Mouse (Mus musculus) MEL-GATA-1-ER (cell line): ENCODE results near the gene Acvr1.

Source experiments
- DNase-seq: peaks from one replicate; pipeline ENCODE4 v3.0.0-alpha.2; 2012; ENCODE audit warnings: low read depth; ENCODE audit errors: extremely low read depth

Acvr1 gene

DNA sequence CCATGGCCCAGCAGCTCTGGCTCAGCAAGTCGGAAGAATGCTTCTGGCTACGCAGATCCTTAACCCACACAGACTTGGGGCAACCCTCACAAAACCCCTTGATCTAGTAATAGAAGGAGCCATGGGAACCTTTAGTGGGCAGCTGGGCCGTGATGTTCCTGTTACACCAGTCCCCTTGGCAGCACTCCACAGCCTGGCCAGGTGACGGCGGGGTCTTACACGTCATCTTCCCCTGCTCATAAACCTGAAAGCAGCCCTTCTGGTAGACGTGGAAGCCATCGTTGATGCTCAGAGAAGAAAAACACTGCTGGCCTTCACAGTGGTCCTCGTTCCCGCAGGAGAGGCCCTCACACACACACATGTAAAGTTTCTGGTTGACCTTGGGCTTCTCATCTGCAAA is 87.4 kb downstream of the Acvr1 start:
- DNase-seq: no peak

DNA sequence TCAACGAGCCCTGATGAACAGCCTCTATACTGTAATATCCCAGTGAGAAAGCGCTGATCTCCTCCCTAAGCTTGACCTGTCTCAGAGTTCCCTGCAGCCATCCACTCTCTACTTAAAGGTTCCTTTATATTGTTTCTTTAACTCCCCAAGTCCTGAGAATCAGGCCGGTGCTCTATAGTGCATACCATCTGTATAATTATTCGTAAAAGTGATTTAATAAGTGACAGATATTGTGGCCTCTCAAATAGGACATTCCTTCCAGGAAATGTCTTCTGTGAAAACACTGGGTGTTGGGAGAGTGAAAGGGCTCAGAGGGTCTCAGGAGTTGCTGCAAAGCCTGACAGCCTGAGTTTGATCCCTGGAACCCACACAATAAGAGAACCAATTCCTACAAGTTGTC is 88.8 kb downstream of the Acvr1 start:
- DNase-seq: no peak

DNA sequence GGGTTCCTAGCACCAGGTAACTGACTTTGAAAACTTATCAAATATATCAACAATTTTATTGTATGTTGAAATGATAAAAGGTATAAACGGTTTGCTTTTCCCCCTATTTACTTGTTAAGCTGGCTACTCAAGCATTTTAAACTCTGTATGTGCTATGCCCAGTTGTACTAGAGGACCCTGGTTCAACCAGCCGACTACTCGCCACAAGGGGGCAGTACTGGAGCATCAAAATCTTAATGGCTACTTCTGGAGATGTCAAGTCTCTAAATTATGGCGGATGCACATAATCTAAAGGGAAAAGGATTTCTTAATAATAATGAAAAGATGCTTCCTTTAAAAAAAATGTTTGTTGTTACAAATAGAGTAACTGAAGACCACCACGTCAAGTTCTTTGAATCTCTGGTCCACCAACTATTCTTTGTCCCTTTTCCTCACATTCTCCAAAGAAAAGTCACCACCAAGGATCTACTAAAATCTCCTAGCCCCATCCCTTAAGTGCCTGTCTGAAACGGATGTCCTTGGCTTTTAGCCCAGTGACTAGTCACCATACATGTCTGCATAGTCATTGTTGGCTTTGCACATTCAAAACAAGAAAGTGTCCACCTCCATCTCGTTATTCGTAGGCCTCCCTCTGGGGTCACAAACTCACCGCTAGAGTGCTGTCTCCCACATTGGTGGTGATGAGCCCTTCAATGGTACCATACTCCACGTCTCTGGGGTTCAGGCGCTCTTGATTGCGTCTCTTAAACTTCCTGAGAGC is 89.8 kb downstream of the Acvr1 start:
- peak; percentile 5 for DNase-seq

DNA sequence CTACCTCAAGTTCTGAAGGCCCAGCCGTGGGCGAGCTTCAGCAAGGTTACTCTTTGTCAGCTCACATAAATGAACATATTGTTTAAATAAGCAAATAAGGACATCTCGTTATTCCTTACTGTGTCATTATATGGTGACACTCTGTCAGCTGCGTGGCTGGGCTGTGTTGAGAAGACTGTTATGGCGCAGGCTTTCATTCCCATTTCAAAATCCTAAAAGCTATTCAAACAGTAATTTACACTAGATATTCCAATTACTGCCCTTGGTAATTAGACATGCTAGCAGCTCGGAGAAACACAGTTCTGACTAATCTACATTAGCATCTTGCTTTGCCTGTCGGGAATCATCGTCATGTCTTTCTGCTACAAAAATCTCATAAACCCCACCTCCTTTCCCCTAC is 91.4 kb downstream of the Acvr1 start:
- DNase-seq: no peak

- DNase-seq: no peak
These were observed 96.7 kb downstream of the Acvr1 start for GRCm38 (mm10) chr2:58470290-58470689.

GRCm38 (mm10) chr2:58469816-58470215 is 97.1 kb downstream of the Acvr1 start, which contains the start of gene Gm17409:
Gene Gm17409 (plus strand): TSS chr2:58470116.
- no peak for DNase-seq

DNA sequence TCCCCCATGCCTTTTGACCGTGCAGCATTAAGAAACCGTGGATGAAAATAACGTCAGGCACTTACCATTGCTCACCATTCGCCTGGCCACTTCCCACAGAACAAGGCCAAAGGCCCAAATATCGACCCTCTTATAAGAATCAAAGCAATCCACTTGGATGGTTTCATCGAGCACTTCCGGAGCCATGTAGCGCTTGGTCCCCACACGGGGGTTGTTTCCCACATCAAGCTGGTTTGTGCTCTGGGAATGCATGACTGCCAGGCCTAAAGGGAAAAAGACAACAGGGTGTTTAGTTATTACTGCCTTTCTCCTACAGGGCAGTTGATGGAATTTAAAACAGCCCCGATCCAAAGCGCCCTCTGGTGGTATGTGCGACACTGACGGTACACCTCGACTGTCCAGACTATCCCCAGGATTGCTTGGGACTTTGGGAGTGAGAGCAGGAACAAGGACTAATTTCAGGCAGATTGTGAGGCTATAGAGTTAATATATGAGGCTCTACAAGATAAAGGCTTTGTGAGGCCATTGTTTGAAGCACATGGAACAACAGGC is 108.1 kb downstream of the Acvr1 start:
- DNase-seq: no peak

GRCm38 (mm10) chr2:58457488-58457865 is 109.5 kb downstream of the Acvr1 start:
- no peak for DNase-seq

DNA sequence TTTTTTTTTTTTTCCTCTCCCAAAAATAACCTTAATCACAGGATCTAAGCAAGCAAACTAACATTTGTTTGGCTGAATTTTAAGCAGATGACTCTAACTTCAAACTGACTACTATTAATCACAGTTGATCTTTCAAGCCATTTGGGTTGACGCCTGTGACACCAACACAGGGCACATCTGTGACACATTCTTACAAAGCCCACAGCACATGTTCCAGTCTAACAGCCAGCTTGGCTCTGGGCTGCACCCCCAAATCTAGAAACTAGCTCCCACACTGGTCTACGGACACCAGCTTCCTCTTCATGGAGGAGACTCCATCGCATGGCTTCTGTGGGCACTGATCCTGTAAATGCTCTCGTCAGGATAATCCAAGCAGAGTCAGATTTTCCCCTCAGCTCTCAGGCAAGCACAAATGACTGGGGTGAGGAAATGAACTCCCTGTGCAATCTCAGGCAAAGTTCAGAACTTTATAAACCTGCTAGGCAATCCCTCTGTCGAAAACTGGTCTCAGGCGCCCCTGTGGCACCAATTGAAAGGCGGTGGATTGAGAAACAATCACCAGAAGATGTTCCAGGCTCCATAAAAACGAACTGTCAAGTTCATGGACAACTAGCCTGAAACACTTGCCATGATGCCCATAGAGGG is 110.0 kb downstream of the Acvr1 start:
- no peak for DNase-seq

- no peak for DNase-seq
These were observed 112.7 kb downstream of the Acvr1 start for GRCm38 (mm10) chr2:58454095-58454865.

GRCm38 (mm10) chr2:58447001-58447400 is 120.0 kb downstream of the Acvr1 start:
- no peak for DNase-seq

DNA sequence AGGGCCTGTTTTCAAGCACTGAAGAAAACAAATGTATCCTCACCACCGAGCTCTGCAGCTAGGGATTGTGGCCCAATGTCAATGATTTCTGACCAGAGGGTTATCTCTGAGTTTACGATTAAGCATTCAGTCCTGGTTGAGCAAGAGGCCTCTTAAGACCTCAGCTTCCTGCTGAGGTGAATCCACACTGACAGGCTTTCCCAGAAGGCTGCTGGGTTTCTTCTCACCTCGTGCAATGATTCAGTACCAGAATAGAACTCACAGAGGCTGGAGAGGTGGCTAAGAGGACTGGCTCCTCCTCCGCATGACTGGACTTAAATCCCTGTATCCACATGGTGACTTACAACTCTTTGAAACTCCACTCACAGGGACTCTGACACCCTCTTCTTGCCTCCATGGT is 123.8 kb downstream of the Acvr1 start:
- no peak for DNase-seq

GRCm38 (mm10) chr2:58436911-58437310 is 130.0 kb downstream of the Acvr1 start:
- DNase-seq: no peak

GRCm38 (mm10) chr2:58435507-58435906 is 131.4 kb downstream of the Acvr1 start:
- DNase-seq: no peak

DNA sequence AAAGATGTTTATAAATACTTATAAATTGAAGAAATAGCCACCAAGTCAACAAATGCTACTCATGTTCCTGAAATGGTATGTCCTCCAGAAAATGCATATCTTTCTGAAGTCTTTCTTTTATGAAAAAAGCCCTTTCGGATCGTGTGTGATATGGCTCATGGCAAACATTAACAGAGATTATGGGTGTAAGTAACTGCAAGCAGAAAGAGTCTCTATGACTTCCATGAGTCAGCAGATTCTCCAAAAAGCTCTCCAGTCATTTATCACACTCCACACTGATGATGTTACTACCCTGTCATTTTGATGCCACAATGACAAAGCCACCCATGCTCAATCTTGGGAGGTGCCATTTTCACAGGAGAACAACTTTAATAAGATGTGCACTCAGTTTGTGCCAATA is 132.5 kb downstream of the Acvr1 start:
- no peak for DNase-seq

GRCm38 (mm10) chr2:58433317-58433716 is 133.6 kb downstream of the Acvr1 start:
- DNase-seq: no peak

- no peak for DNase-seq
These were observed 134.7 kb downstream of the Acvr1 start for GRCm38 (mm10) chr2:58432211-58432610.

DNA sequence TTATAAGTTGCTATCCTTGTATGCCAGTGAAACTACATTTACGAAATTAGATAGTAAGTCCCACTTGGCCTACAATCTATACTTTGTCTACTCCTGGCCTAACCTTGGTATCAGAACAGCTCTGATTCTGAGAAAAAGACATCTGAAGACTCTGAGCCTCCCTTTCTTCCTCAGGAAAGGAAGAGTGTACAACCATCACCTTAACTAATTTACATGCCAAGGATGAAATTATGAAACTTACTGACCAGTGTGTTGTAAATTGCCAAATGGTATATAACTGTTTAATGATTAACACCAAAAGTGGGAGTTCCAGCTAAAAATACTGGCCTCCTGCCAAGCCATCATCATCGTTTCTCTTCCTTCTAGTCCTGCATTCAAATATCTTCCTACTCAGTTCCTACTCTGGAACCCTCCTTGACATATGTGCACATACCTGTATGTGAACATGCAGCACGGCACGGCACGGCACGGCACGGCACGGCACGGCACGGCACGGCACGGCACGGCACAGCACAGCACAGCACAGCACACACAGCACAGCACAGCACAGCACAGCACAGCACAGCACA is 141.4 kb downstream of the Acvr1 start:
- DNase-seq: no peak

DNA sequence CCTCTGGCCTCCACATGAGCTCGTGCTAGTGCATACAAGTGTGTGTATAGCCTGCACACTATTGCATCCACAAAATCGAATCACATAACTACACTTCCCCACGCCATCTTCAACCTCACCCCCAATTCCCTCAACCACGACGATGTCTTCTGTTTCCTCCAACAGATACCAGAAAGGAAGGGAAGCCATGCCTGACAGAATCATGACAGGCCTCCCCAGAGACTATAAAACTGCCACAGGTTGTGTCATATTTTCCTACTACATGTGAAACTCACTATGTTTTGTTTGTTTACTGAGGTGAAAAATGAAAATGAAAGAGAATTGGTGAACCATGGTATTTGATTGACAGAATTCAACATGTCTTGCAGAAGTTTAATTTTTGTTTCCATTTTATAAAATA is 143.6 kb downstream of the Acvr1 start:
- DNase-seq: no peak

DNA sequence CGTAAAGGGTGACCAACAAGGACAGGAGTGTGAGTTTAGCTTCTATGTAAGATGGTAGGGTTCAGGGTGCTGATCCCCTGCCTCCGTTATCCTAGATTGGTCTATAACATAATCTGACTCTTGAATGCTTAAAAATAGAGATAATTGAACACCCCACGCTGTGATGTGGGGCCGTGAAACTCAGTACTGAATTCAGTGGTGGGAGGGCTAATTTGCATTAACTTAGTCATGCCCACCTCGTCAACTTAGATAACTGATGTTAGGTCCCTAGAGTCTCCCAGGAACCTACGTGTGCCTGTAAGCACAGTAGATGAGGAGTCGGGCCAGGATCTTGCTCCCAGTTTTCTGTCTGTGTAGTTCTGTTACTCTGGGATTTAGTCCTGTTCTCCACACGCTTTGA is 147.4 kb downstream of the Acvr1 start:
- no peak for DNase-seq

GRCm38 (mm10) chr2:58418109-58418508 is 148.8 kb downstream of the Acvr1 start:
- no peak for DNase-seq

DNA sequence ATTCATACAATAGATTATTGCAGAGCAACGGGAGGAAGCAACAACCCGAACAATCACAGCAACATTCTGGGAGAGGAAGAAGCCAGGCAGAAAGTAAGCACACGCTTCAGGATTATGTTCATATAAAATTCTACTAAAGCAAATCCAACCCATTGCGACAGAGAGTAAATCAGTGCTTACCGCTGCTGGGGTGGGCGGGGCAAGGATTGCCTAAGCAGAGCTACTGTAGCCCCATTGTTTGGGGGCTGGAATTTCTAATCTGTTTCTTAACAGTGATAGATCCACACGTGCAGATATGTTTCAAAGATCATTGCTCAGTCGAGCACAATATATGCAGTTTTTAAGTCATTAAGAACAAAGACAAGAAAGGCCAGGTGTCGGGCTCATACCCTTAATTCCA is 149.3 kb downstream of the Acvr1 start:
- DNase-seq: no peak
